Mouse (Mus musculus) neural tube, embryonic 14.5 days (tissue): Measurements from ENCODE around the gene Arhgef10l. TPM values are rescaled to one million over a fixed set of nuclear protein-coding genes. Genes with fewer than 3 reads are reported as not detected.

Source experiments
- ATAC-seq: fragments of 200-750 bp; cut with Nextera tagmentation; 2 replicates; pipeline ENCODE4 v1.8.0; 2017; ENCODE audit warnings: low read depth, mild to moderate bottlenecking, moderate TSS enrichment, moderate library complexity
- H3K27ac ChIP-seq: fragments of 300-500 bp; sonication (generic); 2 replicates; pipeline ENCODE4 v1.5.1; 2014; ENCODE audit warnings: low read depth, mild to moderate bottlenecking, control low read depth, low read length, moderate library complexity, mixed read lengths
- H3K27me3 ChIP-seq: fragments of 300-500 bp; sonication (generic); 2 replicates; pipeline ENCODE4 v1.6.1; 2014; ENCODE audit warnings: low read length; ENCODE audit not compliant: control insufficient read depth, insufficient read depth
- H3K36me3 ChIP-seq: fragments of 300-500 bp; sonication (generic); 2 replicates; pipeline ENCODE4 v1.6.1; 2014; ENCODE audit warnings: low read length, mixed read lengths; ENCODE audit not compliant: control insufficient read depth, insufficient read depth
- H3K4me1 ChIP-seq: fragments of 300-500 bp; sonication (generic); 2 replicates; pipeline ENCODE4 v1.6.1; 2014; ENCODE audit warnings: low read length; ENCODE audit not compliant: control insufficient read depth, insufficient read depth
- H3K4me2 ChIP-seq: fragments of 300-500 bp; sonication (generic); 2 replicates; pipeline ENCODE4 v1.6.1; 2014; ENCODE audit warnings: mild to moderate bottlenecking, low read depth, low read length, control low read depth
- H3K4me3 ChIP-seq: fragments of 300-500 bp; sonication (generic); 2 replicates; pipeline ENCODE4 v1.5.1; 2014; ENCODE audit warnings: low read depth, low read length, control low read depth, mixed read lengths
- H3K9ac ChIP-seq: fragments of 300-500 bp; sonication (generic); replicated peaks from 2 replicates; pipeline ENCODE4 v1.6.1; 2014; ENCODE audit warnings: low read depth, mild to moderate bottlenecking, control low read depth, low read length, mixed read lengths
- H3K9me3 ChIP-seq: fragments of 300-500 bp; sonication (generic); 2 replicates; pipeline ENCODE4 v1.6.1; 2016; ENCODE audit warnings: low read length; ENCODE audit not compliant: control insufficient read depth
- WGBS: fragments of 180-500 bp; shearing (Covaris S2); extraction: QIAGEN DNeasy Blood & Tissue Kit; methylation state at CpG from one replicate; pipeline ENCODE4 v1.1.7; 2014; 5-methylcytosine and 5-hydroxymethylcytosine counted together
- polyA plus RNA-seq: library from polyadenylated mRNA; unstranded; fragments of >200 nt; fragmentation: Nextera tagmentation; extraction: Ambion mirVana; gene quantifications from 2 replicates; pipeline ENCODE4 v1.2.1, GENCODE M21; 2014

Gene Arhgef10l
- polyA plus RNA-seq, 1 experiment from 2014 or later = 18.8 TPM

DNA sequence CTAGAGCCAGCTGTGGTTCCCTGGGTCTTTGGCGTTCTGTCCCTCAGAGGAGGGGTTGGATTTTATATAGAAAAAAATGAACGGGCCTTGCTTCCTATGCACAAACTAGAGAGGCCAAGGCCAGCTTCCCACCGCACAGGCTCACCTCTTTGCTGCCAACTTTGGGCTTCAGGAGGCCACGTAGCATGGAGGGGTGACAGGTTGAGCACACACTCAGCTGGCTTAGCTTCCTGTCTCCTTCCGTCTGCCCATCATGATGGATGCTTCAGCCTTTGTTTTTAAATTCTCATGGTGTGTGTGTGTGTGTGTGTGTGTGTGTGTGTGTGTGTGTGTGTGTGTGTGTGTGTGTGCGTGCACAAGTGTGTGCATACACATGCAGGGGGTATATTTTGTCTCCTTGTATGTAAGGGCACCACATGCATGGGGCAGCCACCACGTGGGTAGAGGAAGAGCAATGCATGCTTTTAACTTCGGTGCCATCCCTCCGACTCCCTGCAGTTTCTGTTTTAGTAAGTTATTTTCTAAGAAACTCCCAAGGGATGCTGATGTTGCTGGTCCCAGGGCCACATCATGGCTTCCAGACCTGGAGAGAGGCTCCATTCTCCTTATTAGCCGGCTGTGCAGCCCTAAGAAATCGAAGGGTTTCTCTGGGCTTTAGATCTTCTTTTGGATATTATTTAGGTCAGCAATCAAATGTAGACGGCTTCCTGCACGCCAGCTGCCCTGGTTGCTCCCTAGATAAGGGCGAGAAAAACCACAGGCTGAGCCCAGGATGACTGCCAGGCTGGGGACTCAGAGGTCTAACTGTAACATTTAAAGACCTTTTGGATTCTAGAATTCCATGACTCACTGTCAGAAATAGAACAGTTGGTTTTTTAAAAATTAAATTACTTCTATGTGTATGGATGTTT is 30.1 kb upstream of the Arhgef10l start:
- Histone ChIP-seq H3K27me3 (no peaks in the 10 kb centered on the region), H3K4me2 (no peak overlapping the region), H3K27ac (no peak overlapping the region), H3K4me3 (no peak overlapping the region), H3K9me3 (no peaks in the 10 kb centered on the region), H3K36me3 (no peaks in the 10 kb centered on the region), H3K4me1 (peaks cover 4% of the 10 kb centered on the region; the same call in 1 of the 2 replicates), H3K9ac (no peak overlapping the region)
- 85% methylated on average over 14 of the region's 14 CpGs for WGBS
- ATAC-seq = no peak

DNA sequence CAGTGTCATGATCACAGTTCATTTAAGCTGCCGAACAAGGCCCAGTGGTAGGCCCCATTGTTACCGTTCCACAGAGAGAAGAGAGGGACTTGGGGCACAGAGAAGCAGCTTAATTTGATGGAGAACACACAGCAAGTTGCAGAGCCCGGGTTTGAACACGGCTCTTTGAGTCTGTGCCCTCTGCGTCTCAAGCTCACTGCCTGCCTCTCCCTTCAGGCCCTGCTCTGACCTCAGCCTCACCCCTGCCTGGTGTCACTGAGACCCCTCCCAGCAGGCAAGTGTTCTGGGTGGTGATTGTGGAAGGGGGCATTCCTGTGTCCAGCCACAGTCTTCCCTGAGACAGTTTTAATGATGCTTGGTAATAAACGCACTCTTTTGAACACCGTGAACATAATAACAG is 29.3 kb upstream of the Arhgef10l start:
- Histone ChIP-seq H3K27ac (no peak overlapping the region), H3K4me2 (no peak overlapping the region), H3K4me3 (no peak overlapping the region), H3K4me1 (0 out of 2 replicates have a peak, but pooled peaks cover 3% of the 10 kb centered on the region), H3K9ac (no peak overlapping the region), H3K27me3 (no peaks in the 10 kb centered on the region), H3K36me3 (no peaks in the 10 kb centered on the region), H3K9me3 (no peaks in the 10 kb centered on the region)
- ATAC-seq = no peak
- 55% methylated on average over 7 of the region's 7 CpGs for WGBS

DNA sequence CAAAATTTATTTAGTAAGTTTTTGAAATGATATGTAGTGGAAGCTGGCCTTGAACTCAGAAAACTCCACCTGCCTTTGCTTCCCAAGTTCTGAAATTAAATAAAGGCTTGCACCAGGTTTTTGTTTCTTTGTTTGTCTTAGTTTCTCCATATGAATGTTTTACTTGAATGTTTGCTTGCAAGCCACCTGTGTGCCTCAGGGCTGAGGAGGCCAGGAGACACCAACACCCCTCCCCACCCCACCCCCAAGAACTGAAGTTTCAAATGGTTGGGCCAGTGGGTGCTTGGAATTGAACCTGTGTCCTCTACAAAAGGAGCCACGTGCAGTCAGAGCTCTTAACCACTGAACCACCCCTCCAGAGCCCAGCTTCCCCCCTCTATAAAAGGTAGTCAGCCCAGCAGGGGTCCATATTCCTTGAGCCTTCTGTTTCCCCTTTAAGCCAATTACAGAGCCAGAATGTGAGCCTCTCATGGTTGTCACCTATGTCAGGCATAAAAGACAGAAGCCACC is 28.8 kb upstream of the Arhgef10l start:
- H3K9ac ChIP-seq = no peak overlapping the region
- H3K27ac ChIP-seq = no peak overlapping the region
- H3K4me3 ChIP-seq = no peak overlapping the region
- H3K27me3 ChIP-seq = no peaks in the 10 kb centered on the region
- no peaks in the 10 kb centered on the region for H3K4me1 ChIP-seq
- ATAC-seq = no peak
- H3K9me3 ChIP-seq = no peaks in the 10 kb centered on the region
- no peaks in the 10 kb centered on the region for H3K36me3 ChIP-seq
- 20% methylated on average over 1 of the region's 1 CpGs for WGBS
- no peak overlapping the region for H3K4me2 ChIP-seq

DNA sequence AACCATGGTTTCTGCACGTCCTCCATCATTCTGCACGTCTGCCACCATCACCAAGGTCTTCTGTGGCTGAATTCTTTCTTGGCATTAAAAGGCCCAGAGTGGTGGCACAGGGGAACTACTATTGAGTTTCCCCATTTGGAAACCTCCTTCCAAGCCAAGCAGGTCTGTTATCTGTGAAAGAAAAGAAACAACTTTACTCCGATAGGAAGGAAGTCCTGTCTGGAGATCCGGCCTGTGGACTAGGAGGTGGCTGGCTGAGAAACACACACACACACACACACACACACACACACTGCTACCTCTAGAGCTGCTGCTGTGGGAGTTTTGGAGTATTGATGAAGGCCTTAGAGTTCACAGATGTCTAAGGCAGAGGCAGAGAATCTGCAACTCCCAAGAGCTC is 27.7 kb upstream of the Arhgef10l start:
- no peak overlapping the region for H3K4me2 ChIP-seq
- H3K27ac ChIP-seq = no peak overlapping the region
- no peak for ATAC-seq
- no peak overlapping the region for H3K9ac ChIP-seq
- WGBS = 78% methylated on average over 4 of the region's 4 CpGs
- H3K4me3 ChIP-seq = no peak overlapping the region
- H3K27me3 ChIP-seq = no peaks in the 10 kb centered on the region
- no peaks in the 10 kb centered on the region for H3K9me3 ChIP-seq
- H3K36me3 ChIP-seq = no peaks in the 10 kb centered on the region
- H3K4me1 ChIP-seq = no peaks in the 10 kb centered on the region

DNA sequence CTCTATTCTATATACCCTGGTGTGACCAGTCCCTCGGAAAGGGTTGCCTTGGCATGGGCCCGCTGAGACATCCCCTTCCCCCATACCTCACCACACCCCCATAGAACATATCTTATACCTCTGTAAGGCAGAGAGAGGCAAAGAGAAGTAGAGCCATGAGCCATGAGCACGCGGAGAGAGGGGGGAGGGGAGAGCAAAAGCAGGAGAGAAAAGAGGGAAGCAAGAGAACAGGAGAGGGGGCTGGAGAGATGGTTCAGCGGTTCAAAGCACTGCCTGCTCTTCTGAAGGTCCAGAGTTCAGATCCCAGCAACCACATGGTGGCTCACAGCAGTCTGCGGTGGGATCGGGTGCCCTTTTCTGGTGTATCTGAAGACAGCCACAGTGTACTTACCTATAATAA is 25.7 kb upstream of the Arhgef10l start:
- WGBS = 66% methylated on average over 7 of the region's 7 CpGs
- Histone ChIP-seq H3K4me3 (no peak overlapping the region), H3K27ac (no peak overlapping the region), H3K4me1 (no peaks in the 10 kb centered on the region), H3K9ac (no peak overlapping the region), H3K4me2 (no peak overlapping the region), H3K27me3 (no peaks in the 10 kb centered on the region), H3K36me3 (no peaks in the 10 kb centered on the region), H3K9me3 (no peaks in the 10 kb centered on the region)
- no peak for ATAC-seq

DNA sequence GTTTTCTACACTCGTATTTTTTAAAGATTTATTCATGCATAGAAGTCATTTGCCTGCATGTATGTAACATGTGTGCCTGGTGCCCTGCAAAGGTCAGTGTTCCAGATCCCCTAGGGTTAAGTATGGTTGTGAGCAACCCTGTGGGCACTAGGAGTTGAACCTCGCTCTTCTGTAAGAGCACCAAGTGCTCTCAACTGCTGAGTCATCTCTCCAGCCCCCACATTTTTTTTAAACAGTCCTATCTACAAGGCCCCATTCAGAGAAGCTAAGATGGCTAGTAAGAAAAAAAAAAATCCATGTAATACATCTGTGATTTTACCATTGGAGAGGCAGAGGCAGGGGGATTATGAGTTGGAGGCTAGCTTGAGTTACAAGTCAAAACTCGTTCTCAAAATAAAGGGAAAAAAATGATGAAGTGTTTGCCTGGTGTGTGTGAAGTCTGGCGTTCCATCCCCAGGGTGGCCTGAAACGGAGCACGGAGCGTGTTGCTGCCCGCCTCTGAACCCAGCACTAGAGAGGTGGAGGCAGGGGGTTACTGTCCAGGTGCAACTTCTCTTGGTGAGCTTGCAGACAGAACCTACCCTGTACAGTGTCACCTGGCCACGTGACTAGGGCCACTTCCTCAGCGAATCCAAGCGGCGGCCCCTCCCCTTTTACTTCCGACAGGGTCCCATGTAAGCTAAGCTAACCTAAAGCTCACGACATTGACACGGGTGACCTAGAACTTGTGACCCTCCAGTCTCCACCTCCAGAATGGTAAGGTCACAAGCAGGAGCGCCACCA is 24.3 kb upstream of the Arhgef10l start:
- Histone ChIP-seq H3K9ac (no peak overlapping the region), H3K27me3 (no peaks in the 10 kb centered on the region), H3K4me3 (no peak overlapping the region), H3K4me2 (no peak overlapping the region), H3K27ac (no peak overlapping the region), H3K36me3 (no peaks in the 10 kb centered on the region), H3K9me3 (no peaks in the 10 kb centered on the region), H3K4me1 (no peaks in the 10 kb centered on the region)
- ATAC-seq = no peak
- 78% methylated on average over 16 of the region's 16 CpGs for WGBS

DNA sequence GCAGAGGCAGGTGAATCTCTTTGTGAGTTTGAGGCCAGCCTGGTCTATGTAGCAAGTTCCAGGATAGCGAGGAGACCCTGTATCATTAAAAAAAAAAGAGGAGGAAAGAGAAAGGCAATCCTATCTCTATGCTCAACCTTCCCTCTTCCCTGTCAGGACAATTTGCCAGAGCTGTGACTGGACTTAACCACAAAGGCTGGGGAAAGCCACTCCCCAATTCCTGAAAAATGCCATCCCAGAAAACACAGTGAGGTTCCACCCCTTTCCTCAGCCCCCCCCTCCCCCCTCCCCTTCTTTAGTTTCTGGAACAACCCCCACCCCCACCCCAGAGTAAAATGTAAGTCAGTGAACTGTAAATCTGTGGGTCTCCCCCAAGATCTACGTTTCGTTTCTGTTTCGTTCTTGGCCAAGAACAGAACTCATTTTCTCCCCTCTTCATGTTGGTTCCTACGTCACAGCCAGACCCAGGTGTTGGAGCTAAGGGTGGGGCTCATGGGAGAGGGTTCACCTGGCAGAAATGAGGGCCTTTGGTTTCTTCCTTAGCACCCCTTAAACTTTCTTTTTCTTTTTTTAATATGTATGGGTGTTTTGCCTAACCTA is 23.1 kb upstream of the Arhgef10l start:
- no peaks in the 10 kb centered on the region for H3K27me3 ChIP-seq
- no peak for ATAC-seq
- no peak overlapping the region for H3K4me3 ChIP-seq
- no peak overlapping the region for H3K4me2 ChIP-seq
- peaks cover 10% of the 10 kb centered on the region for H3K4me1 ChIP-seq
- H3K9me3 ChIP-seq = no peaks in the 10 kb centered on the region
- no peak overlapping the region for H3K9ac ChIP-seq
- H3K27ac ChIP-seq = no peak overlapping the region
- no peaks in the 10 kb centered on the region for H3K36me3 ChIP-seq
- 83% methylated on average over 5 of the region's 5 CpGs for WGBS

DNA sequence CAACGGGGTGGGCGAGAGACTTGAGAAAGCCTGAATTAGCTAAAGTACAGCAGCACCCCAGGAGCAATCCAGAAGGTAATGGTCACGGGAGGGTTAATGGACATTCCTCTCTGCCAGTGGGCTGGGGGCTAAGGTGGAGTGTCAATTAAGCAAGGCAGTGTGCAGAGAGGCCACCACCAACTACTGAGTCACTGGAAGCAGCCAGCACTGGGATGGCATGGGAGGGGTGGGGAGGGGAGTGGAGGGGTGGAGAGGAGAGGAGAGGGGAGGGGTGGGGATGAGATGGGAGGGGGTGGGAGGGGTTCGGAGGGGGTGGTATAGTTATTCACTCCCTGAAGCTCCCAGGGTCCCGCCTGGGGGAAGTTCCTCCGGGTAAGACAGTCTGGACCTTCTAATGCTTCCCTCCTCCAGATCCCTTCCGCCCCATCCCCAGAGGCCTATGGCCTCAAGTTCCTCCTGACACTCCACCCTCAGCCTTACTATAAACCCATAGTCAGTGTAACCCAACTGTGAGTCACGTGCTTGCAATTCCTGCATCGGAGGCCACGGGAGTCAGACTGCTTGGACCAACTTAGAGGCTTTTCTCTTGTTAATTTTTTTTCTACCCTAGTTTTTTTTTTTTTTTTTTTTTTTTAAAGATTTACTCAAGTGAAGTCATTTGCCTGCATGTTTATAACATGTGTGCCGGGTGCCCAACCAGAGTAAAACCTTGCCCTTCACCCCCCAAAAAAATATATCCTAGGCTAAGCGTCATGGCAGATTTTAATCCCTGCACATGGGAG is 22.4 kb upstream of the Arhgef10l start:
- Histone ChIP-seq H3K27me3 (no peaks in the 10 kb centered on the region), H3K36me3 (no peaks in the 10 kb centered on the region), H3K4me3 (no peak overlapping the region), H3K4me1 (peaks cover 11% of the 10 kb centered on the region), H3K4me2 (no peak overlapping the region), H3K27ac (no peak overlapping the region), H3K9me3 (no peaks in the 10 kb centered on the region), H3K9ac (no peak overlapping the region)
- WGBS = 55% methylated on average over 12 of the region's 12 CpGs
- no peak for ATAC-seq
